Mouse (Mus musculus): Measurements from ENCODE around the gene Cd164l2.

Gene Cd164l2

GRCm38 (mm10) chr4:133247806-133248449, 36.0 kb downstream of the Cd164l2 start:
- CTCF ChIA-PET = no interaction called here

GRCm38 (mm10) chr4:133250609-133251008, 38.7 kb downstream of the Cd164l2 start:
- CTCF ChIA-PET = interaction anchor here (0.6 to 1.2 kb wide), 2 partner anchors 13 to 233 kb away, joined by 5 to 9 read pairs; no protein-coding TSS in a partner anchor

DNA sequence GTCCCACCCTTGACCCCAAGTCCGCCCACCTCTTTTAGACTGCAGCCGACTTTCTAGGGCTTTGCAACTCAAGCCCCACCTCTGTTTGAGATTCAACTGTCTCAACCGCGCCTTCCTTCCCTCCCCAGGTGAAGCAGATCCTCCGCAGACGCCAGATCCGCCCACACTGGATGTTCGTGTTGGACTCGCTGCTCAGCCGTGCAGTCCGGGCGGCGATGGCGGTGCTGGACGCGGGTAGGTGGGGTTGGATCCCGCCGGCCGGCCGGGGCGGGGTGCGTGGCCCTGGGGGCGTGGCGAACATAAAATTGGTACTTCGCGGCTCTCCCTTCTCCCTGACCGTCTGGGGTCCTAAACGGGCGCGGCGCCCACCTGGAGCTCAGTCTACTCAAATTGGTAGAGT, 39.3 kb downstream of the Cd164l2 start:
- CTCF ChIA-PET = interaction anchor here (0.6 to 0.7 kb wide), 2 partner anchors 150 to 169 kb away, joined by 3 to 4 read pairs; no protein-coding TSS in a partner anchor

GRCm38 (mm10) chr4:133252089-133252488, 40.2 kb downstream of the Cd164l2 start:
- CTCF ChIA-PET = interaction anchor here (1.0 kb wide), 1 partner anchor 243 kb away, joined by 3 read pairs; no protein-coding TSS in a partner anchor

GRCm38 (mm10) chr4:133253412-133253811, 41.5 kb downstream of the Cd164l2 start:
- CTCF ChIA-PET = interaction anchor here (0.8 kb wide), 1 partner anchor 18 kb away, joined by 3 read pairs; no protein-coding TSS in a partner anchor

DNA sequence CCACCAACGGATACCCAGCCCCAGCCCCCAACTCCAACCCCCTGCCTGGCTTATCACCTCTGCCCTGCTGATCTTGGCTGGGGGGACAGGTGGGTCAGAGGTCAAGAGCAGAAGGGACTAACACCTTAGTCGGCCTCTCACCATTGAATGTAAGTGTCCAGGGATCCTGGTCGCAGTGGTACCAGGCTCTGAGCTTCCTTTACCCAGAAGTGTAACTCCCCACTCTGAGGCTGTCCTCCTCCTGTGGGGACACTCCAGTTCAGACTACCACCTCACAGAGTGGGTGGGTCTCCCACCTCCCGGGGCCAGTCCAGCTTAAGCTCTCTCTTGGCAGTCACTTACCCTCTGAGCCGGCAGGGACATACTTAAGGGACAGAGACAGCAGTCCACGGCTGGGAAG, 43.5 kb downstream of the Cd164l2 start:
- CTCF ChIA-PET = interaction anchor here (1.2 kb wide), 1 partner anchor 309 kb away, joined by 4 read pairs; no protein-coding TSS in a partner anchor

DNA sequence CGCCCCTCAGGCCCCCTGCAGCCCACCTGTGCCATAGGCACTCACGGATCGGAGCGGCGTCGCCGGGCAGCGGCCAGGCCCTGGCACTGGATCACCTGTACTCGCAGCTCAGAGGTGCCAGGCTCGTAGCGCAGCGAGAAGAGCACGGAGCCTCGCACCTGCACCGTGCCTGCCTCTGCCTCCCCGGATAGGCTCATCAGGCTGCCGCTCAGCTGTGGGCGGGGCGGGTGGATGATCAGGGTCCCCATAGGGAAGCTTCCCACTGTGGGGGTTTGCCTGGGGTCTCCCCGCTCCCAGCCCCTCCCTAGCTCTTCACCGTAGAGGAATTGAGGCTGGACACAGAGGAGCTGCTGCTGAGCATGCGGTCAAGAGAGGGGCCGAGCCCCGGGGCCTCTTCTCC, 44.9 kb downstream of the Cd164l2 start:
- CTCF ChIA-PET = no interaction called here

GRCm38 (mm10) chr4:133257230-133257629, 45.3 kb downstream of the Cd164l2 start:
- CTCF ChIA-PET = no interaction called here

DNA sequence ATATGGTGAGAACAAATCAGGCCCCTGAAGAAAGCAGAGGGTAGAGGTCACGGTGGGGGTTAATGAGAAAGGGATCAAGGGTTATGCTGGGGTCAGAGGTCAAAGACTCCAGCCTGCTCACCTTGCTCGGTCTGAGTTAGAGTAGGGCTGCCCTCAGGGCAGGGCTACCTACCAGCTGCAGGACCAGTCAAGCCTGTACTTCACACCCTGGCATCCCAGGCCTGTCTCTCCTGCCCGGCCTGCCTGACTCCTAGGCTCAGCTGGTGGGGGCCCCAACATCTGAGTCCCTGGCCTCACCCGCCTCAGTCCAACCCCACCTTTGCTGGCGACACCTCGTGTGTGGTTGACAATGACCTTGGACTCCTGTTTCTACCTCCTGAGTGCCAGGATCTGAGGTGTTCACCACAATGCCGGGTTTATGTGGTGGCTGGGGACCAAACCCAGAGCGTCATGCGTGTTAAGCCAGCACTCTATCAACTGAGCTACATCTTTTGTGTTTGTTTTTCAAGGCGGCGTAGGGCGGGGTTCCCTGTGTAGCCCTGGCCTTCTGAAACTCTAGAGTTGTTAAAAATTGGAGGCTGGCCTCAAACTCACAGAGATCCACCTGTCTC, 46.0 kb downstream of the Cd164l2 start:
- CTCF ChIA-PET = interaction anchor here (0.7 kb wide), 1 partner anchor 60 kb away, joined by 3 read pairs; no protein-coding TSS in a partner anchor

- CTCF ChIA-PET = interaction anchor here (0.7 kb wide), 1 partner anchor 18 kb away, joined by 6 read pairs; no protein-coding TSS in a partner anchor
Measured at GRCm38 (mm10) chr4:133261641-133262374, 49.9 kb downstream of the Cd164l2 start.

GRCm38 (mm10) chr4:133262375-133262765, 50.4 kb downstream of the Cd164l2 start:
- CTCF ChIA-PET = no interaction called here

DNA sequence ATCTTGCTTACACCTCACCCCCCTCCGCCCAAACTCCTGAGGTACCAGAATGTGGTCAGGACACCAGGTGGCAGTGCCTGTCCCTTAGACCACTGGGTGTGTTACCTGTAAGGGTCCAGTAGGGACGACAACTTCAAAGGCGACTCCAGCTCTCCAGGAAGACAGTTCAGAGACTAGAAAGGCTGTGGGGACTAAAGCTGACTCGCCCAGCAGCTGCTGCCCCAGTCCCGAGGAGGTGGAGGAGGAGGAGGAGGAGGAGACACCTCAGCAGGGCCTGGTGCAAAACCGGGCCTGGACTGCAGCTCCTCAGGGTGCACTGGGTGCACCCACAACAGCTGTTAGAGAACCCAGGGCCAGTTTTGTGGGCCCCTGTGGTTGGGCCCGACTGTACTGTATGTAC, 51.0 kb downstream of the Cd164l2 start, which contains the start of gene Sytl1:
Sytl1 (minus strand) TSS at position 232 of the 400 bp plus-strand sequence.
- CTCF ChIA-PET = no interaction called here

DNA sequence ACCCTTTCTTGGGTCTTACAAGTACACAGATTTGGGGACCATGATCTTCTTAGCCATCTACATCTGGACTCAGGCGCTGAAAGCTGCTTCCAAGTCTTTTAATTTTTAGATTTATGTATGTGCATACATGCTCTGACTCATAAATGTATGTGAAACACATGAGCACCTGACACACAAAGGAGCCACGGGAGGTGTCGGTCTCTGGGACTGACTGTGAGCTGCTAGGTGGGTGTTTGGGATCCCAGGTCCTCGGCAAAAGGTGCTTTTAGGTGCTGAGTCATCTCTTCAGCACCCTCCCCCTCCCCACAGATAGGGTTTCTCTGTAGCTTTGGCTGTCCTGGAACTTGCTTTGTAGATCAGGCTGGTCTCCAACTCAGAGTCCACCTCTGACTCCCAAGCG, 51.8 kb downstream of the Cd164l2 start:
- CTCF ChIA-PET = interaction anchor here (0.7 kb wide), 1 partner anchor 343 kb away, joined by 3 read pairs; no protein-coding TSS in a partner anchor

GRCm38 (mm10) chr4:133264559-133264958, 52.6 kb downstream of the Cd164l2 start:
- CTCF ChIA-PET = no interaction called here

GRCm38 (mm10) chr4:133265297-133265696, 53.4 kb downstream of the Cd164l2 start:
- CTCF ChIA-PET = no interaction called here

- CTCF ChIA-PET = no interaction called here
Measured at GRCm38 (mm10) chr4:133265759-133266158, 53.8 kb downstream of the Cd164l2 start.

DNA sequence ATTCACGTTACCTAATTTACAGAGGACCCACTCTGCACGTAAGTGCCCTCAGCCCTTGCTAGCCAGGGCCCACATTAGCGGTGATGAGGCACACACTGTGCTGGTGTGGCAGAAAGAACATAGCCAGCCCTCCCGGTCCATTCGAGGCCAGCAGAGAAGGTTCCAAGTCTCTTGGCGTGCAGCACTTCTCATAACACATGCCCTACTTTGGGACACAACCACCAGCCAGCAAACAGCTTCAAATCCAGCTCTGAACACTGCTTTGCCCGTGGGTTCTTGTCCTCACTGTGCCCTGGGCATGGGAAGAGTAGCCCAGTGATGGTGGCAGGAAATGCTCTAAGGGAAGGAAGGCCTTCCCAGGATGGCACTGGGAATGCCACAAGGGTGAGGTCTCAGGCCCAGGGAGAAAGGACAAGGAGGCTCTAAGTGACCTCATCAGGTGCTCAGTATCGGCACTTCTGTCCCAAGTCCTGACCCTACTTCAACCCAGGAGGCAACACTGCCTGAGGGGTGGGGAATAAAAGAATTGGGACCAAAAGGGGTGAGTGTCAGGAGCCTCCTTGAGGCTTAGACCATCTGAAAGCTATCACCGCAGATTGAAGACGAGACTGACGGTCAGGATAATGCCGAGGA, 54.4 kb downstream of the Cd164l2 start:
- CTCF ChIA-PET = no interaction called here

GRCm38 (mm10) chr4:133268931-133269330, 57.0 kb downstream of the Cd164l2 start:
- CTCF ChIA-PET = no interaction called here

DNA sequence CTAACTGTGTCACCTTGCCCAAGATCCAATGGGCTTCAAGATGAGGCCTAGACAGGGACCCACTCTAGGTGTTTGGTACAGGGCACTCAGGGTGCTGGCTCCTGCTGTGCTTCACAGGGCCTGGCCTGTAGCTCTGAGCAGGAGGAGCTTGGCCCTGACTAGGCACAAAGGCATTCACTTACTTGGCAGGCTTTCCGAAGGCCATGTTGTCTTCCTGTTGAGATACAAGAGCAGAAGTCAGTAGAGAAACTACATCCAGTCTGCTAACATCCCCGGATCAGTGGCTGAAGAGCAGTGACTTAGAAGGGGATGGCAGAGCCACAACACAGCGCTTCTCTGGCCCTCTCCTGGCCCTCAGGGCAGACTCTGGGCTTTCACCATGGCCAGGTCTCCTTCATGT, 57.7 kb downstream of the Cd164l2 start:
- CTCF ChIA-PET = no interaction called here

GRCm38 (mm10) chr4:133270929-133271328, 59.0 kb downstream of the Cd164l2 start:
- CTCF ChIA-PET = interaction anchor here (0.5 kb wide), 1 partner anchor 17 kb away, joined by 3 read pairs; no protein-coding TSS in a partner anchor

All from spleen, embryonic (tissue).